Mouse (Mus musculus): ENCODE results near the gene Crxos.

The Crxos gene

DNA sequence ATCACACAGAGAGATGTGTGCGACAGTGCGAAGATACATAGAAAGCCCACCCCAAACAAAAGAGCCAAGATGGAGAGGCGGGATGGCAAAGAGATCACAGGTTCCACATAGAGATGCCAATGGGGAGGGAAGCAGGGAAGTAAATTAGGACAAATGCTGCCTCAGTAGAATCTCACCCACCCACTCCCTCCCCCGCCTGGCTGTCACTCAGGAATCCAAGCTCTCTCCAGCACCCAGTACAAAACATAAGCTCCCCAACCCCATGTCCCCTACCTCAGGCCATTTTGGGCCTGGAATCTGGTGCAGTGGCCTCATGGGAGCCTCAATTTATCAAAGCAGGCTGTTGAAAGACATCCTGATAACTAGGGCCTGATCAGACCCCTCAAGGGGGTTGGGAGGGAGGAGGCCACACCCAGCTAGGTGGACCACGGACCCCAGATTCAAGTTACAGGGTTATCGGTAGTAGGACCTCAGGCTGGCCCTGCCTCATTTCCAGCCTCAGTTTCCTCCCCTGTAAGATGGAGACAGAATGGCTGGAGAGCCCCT lies 38.3 kb downstream of the Crxos start:
- no peak for DNase-seq (ENCODE audit: low read depth in 1 of 2, low spot score in 2 of 2)

GRCm38 (mm10) chr7:15921796-15922195 lies 39.4 kb downstream of the Crxos start:
- no peak for DNase-seq (ENCODE audit: low read depth in 1 of 2, low spot score in 2 of 2)

- peak; percentile 68 to 81 for DNase-seq (ENCODE audit: low read depth in 1 of 2, low spot score in 2 of 2)
Observed at GRCm38 (mm10) chr7:15922220-15922773, 39.9 kb downstream of the Crxos start, which contains the start of gene Selenow. Selenow (minus strand) TSS chr7:15922402.

DNA sequence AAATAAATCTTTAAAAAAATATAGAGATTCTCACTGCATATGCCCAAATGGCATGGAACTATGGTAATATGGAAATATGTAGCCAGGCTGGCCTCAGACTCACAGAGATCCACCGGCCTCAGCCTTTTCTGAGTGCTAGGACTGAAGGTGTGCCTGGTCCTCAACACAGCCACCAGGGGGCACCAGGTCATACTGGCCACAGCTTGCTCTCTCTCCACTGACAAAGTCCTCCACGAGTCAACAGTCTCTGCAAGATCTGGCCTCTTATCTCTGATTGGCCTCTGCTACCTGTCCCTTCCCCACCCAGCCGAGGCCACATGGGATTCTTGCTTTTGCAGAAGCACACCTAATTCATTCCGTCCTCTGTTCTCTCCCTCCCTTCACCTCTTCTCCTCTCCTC lies 47.5 kb downstream of the Crxos start:
- DNase-seq (ENCODE audit: low read depth in 1 of 2, low spot score in 2 of 2): peak in 1 of 2 experiments; percentile 28

DNA sequence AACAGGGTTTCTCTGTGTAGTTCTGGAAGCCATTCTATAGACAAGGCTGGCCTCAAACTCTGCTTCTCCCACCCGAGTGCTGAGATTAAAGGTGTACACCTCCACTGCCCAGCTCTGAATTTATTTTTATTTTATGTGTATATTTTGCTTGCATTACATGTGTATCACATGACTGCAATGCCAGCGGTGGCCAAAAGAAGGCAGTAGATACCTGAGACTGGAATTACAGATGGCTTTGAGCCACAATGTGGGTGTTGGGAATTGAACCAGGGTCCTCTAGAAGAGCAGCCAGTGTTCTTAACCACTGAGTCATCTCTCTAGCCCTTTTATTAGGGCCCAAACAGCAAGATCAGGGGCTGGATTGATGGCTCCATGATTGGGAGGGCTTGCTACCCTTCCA lies 48.1 kb downstream of the Crxos start:
- DNase-seq (ENCODE audit: low read depth in 1 of 2, low spot score in 2 of 2): no peak

GRCm38 (mm10) chr7:15931635-15932034 lies 49.2 kb downstream of the Crxos start:
- no peak for DNase-seq (ENCODE audit: low read depth in 1 of 2, low spot score in 2 of 2)

DNA sequence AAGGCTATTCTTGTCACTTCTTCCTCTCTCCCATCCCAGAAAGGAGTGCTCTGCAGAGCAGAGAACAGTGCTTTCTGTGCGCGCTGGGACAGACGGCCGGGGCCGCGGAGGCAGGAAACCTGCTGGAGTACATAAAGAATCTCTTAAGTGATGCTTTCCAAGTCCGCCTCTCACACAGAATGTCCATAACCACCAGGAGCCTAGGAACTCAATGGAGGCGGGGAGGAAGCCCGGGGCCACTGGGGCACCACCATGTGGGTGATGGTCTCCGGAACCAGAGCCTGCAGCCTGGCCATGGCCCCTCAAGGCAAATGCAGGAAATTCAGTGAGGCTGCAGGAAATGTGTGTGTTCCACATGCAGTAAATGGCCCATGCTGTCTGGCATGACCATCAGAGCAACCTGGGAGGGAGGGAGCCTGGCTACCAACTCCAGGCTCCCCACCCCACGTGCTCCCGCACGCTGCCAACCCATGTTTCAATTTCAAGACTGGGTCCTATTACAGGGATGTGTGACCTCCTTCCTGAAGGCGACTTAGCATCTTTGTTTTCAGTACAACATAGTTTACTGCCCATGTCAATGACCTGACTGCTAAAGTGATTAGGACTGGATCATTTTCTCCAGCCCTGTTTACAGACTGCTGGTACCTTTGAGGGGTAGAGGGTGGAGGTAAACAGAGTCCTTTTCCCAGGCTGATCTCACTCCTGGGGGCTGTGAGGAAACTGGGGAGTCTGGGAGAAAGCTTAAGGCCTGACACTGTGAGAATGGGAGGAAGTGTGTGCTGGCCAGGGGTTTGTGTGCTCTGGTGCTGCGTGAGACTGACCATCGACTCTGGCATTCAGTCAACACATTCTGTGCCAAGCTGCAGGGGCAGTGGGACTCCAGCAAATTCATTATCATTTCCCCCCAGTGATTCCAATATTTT lies 51.3 kb downstream of the Crxos start:
- no peak for DNase-seq (ENCODE audit: low read depth in 1 of 2, low spot score in 2 of 2)

DNA sequence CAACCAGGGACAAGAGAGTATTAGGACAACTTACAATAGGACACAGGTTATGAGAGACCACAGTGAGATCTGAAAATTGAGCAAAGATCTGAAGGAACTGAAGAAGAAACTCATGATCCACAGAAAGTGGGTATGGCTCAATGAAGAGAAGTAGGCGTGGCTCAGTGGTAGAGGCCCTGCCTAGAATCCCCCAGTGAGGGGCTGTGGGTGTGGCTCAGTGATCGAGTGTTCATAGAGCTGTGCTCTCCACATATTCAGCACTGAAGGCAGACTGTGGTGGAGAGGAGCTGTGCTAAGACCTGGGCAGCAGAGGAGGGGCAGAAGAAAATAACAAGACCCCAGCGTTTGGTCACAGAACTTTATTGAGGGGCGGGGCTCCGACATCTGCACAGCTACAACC lies 55.1 kb downstream of the Crxos start:
- DNase-seq (ENCODE audit: low read depth in 1 of 2, low spot score in 2 of 2): no peak

DNA sequence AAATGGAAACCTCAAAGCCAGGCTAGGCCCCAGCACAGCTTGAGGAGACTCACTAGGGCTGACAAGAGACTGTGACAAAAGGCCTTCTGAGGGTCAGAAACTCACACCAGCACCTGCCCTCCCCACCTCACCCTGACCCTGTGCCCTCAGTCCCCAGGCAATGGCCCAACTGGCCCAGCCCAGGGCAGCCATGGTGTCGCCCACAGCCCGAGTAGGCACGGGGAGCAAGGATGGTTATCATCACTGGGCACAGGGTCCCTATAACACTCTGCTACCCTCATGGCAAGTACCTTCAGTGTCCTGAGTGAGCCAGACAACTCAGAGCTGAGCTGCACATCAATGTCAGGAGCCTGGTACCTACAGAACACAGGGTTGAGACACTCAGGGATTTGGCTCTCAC lies 56.2 kb downstream of the Crxos start:
- no peak for DNase-seq (ENCODE audit: low read depth in 1 of 2, low spot score in 2 of 2)

GRCm38 (mm10) chr7:15944311-15944710 lies 61.9 kb downstream of the Crxos start:
- DNase-seq (ENCODE audit: low read depth in 1 of 2, low spot score in 2 of 2): no peak

DNA sequence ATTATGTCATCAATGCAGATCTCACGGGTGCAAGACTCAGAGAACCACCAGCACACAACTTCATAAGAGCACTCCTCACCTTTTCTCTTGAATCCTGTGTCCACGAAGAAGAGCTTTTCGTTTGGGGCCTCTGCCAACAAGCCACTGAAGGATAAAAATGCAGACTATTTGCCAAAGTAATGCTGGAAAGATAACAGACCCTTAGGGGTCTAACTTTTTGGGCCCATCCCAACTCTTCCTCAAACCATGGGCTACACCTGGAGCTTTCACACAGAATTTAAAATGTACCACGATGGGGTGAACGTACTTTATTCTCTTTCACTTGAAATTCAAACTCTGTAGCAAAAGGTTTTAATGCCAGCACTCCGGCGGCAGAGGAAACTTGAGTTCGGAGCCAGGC lies 62.8 kb downstream of the Crxos start:
- no peak for DNase-seq (ENCODE audit: low read depth in 1 of 2, low spot score in 2 of 2)

DNA sequence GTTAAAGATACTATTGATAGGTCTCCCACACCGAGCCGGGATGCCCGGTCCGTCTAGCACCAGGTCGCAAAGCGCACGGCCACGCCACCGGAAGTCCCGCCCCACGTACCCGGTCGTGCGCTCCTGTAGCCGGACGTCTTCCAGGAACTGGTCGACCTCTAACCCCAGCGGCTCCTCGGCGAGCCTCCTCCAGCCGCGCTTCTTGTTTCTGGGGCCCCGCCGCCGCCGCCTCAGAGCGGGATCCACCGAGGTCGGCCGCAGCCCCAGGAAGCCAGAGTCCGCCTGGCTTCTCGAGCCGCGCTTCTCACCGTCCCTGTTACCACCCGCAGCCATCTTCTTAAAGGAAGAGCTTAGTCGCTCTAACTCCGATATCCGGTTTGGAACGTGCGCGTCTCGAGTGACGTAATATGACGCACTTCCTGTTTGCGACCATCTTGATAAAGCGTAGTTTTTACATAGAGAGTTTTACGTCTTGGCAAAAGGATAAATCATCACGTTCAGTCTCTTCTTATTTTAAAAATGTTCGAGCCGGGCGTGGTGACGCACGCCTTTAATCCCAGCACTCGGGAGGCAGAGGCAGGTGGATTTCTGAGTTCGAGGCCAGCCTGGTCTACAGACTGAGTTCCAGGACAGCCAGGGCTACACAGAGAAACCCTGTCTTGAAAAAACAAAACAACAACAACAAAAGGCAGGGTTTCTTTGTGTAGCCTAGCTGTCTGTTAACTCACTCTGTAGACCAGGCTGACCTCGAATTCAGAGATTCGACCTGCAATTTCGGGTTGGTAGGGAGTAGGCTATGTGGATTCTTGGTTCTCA lies 63.5 kb downstream of the Crxos start, which contains the start of gene Nop53:
Nop53 (minus strand) TSS at position 354 of the 816 bp plus-strand sequence.
- peak; percentile 77 to 89 for DNase-seq (ENCODE audit: low read depth in 1 of 2, low spot score in 2 of 2)

GRCm38 (mm10) chr7:15947653-15948260 lies 65.3 kb downstream of the Crxos start:
- no peak for DNase-seq (ENCODE audit: low read depth in 1 of 2, low spot score in 2 of 2)

- peak in 1 of 2 experiments; percentile 43 for DNase-seq (ENCODE audit: low read depth in 1 of 2, low spot score in 2 of 2)
Observed at GRCm38 (mm10) chr7:15948381-15948941, 66.0 kb downstream of the Crxos start.

DNA sequence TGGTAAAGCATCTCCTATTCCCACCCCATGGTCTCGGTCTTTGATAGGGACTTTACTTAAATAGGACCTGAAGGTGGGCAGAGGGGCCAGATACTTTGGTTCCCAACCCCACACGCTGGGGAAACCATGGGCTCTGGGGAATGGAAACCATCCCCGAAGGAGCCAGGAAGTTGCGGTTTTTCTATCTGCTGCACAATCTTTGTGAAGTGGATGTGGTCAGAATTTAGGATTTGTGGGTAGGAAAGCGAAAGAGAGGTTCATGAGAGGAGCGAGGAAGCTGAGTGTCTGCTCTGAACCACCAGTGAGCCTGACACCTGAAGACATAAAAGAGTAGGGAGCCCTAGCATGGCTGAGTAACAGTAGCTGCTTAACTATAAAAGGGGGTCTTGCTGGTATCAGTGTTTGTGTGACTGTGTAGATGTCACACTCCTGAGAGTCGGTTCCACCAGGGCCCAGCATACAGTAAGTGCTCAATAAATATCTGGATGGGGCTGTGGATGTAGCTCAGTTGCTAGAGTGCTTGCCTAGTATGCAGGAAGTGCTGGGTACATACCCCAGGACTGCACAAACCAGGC lies 66.9 kb downstream of the Crxos start:
- DNase-seq (ENCODE audit: low read depth in 1 of 2, low spot score in 2 of 2): no peak

DNA sequence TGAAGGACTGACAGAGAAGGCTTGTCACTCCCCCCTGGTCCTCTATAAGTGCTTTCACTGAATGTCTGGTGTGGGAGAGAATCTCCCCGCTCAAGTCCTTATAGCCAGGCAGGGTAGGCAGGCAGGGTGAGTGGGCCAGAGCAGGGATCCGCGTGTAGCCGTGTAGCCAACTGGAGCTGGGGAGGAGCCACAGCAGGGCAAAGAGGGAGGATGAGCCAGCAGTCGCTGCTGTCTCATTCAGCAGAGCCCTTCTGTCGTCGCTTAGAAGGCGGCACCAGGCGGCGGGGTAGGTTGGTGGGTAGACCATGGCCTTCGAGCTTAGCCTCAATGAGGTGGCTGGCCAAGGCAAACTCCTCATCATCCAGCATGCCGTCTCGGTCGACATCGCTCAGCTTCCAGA lies 67.6 kb downstream of the Crxos start:
- DNase-seq (ENCODE audit: low read depth in 1 of 2, low spot score in 2 of 2): no peak

DNA sequence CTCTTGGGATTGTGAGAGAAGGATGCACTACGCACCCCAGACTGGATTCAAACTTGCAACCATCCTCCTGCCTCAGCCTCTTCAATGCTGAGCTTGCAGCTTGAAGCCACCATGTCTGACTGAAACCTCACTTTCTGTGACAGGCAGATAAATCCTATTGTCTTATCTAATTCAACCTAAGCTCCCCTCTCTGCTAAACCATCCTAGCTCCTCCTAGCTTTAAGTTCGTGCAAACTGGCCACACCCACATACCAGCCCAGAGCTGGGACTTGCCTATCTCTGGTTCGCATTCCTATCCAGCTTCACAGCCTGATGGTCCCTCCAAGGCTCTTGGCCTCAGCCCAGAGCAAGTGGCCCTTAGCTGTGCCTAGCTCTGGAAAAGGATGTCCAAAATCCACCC lies 70.0 kb downstream of the Crxos start:
- DNase-seq (ENCODE audit: low read depth in 1 of 2, low spot score in 2 of 2): no peak

All from monocyte, adult 2 months (primary cell).